In the genomic region with DNA sequence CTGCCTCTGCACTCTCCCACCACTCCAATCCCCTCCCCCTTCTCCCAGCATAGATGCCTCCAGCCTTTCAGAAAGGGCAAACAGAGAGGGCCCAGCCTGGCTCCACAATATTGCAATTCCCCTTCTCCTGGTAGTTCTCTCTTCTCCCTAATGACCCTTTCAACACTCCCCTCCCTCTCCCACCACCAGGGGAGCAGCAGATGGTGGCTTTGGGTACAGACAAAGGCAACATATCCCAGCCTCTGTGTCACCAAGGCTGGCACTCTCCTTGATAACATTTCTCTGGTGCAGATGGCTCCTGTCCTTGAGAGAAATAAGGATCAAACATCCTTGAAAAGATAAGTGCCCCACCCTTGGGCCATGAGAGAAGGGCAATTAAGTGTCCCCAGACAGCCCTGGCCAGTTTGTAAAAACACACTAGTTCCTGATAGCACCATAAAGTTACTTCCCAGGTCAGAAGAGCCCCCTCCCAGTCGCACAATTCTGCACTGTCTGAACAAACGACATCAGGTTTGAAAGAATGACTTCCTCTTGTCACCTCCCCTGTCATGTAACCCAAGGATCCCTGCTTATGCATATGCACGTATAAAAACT, we compare ENCODE assay signal across 21 mouse cellular contexts. TPM values are rescaled to one million over a fixed set of nuclear protein-coding genes. Genes with fewer than 3 reads are reported as not detected.
DNase-seq lines count a peak whose midpoint lies in the region; ATAC-seq lines count a peak whose summit lies in the region.
"Had no signal": no experiment of that assay in that cellular context is flagged by ENCODE, and none has a peak within 500 bp of the region (broad histone marks: within the 10 kb centered on the region; RNA-seq: fewer than 3 reads in every experiment).

No protein-coding gene starts in this region.

- no peaks in the 10 kb centered on the region for H3K36me3 ChIP-seq in hindbrain, embryonic 11.5 days (ENCODE audit: control insufficient read depth, insufficient read depth, low read length)
- no peaks in the 10 kb centered on the region for H3K36me3 ChIP-seq in hindbrain, embryonic 13.5 days
- H3K36me3 ChIP-seq in intestine, embryonic 14.5 days (ENCODE audit: control insufficient read depth, insufficient read depth, low read length), result no peaks in the 10 kb centered on the region
- H3K36me3 ChIP-seq: forebrain, embryonic 15.5 days; G1E; stomach, embryonic 15.5 days had no signal

- H3K4me1 ChIP-seq in hindbrain, embryonic 11.5 days (replicated peaks; ENCODE audit: control insufficient read depth, insufficient read depth, low read length), result no peaks in the 10 kb centered on the region
- H3K4me1 ChIP-seq in hindbrain, embryonic 13.5 days (replicated peaks), result no peaks in the 10 kb centered on the region
- H3K4me1 ChIP-seq in intestine, embryonic 14.5 days (replicated peaks; ENCODE audit: control insufficient read depth, insufficient read depth, low read length), result no peaks in the 10 kb centered on the region
- H3K4me1 ChIP-seq: forebrain, embryonic 15.5 days; stomach, embryonic 15.5 days had no signal

- H3K27ac ChIP-seq in hindbrain, embryonic 11.5 days (ENCODE audit: low read depth, low read length), result no peak overlapping the region
- H3K27ac ChIP-seq in hindbrain, embryonic 13.5 days, result no peak overlapping the region
- H3K27ac ChIP-seq in intestine, embryonic 14.5 days (ENCODE audit: low read depth), result peak overlapping the region; percentile 22; the same call in 1 of the 2 replicates
- H3K27ac ChIP-seq: forebrain, embryonic 15.5 days; gastrocnemius, adult 2 months; heart, adult 2 months; liver, embryonic 14.5 days; stomach, embryonic 15.5 days had no signal

- no peaks in the 10 kb centered on the region for H3K9me3 ChIP-seq in hindbrain, embryonic 11.5 days (ENCODE audit: control insufficient read depth, low read length)
- no peaks in the 10 kb centered on the region for H3K9me3 ChIP-seq in hindbrain, embryonic 13.5 days
- H3K9me3 ChIP-seq in intestine, embryonic 14.5 days (ENCODE audit: control insufficient read depth, low read length), result no peaks in the 10 kb centered on the region
- H3K9me3 ChIP-seq: forebrain, embryonic 15.5 days; stomach, embryonic 15.5 days had no signal

- no peak overlapping the region for H3K4me2 ChIP-seq in hindbrain, embryonic 11.5 days (replicated peaks; ENCODE audit: low read depth, low read length)
- no peak overlapping the region for H3K4me2 ChIP-seq in hindbrain, embryonic 13.5 days
- H3K4me2 ChIP-seq in intestine, embryonic 14.5 days (ENCODE audit: low read length), result no peak overlapping the region
- H3K4me2 ChIP-seq: forebrain, embryonic 15.5 days; stomach, embryonic 15.5 days had no signal

- DNase-seq in hindbrain, embryonic 11.5 days (ENCODE audit: low spot score), result peak; percentile 26
- DNase-seq in ovary, postnatal 36 days (ENCODE audit: low spot score), result peak; percentile 30
- no peak for DNase-seq in ovary, postnatal 10 days (ENCODE audit: low spot score)
- peak; percentile 63 for DNase-seq in intestine, embryonic 14.5 days (ENCODE audit: low spot score)
- DNase-seq in testis, postnatal 14 days (ENCODE audit: low spot score), result peak; percentile 11
- DNase-seq: cerebellum, adult 11 months; gastrocnemius, adult 2 months; heart, adult 2 months; kidney, postnatal 36 days; layer of hippocampus, postnatal 36 days; lung, postnatal 14 days; thymus, postnatal 25 days had no signal

- no peaks in the 10 kb centered on the region for H3K27me3 ChIP-seq in hindbrain, embryonic 11.5 days (ENCODE audit: control insufficient read depth, insufficient read depth, low read length)
- no peaks in the 10 kb centered on the region for H3K27me3 ChIP-seq in hindbrain, embryonic 13.5 days
- H3K27me3 ChIP-seq in intestine, embryonic 14.5 days (replicated peaks; ENCODE audit: control insufficient read depth, insufficient read depth, low read length), result no peaks in the 10 kb centered on the region
- H3K27me3 ChIP-seq: forebrain, embryonic 15.5 days; stomach, embryonic 15.5 days had no signal

- 54% methylated on average over 3 of the region's 3 CpGs for WGBS in hindbrain, embryonic 11.5 days
- WGBS in hindbrain, embryonic 13.5 days, result 60% methylated on average over 3 of the region's 3 CpGs
- WGBS in intestine, embryonic 14.5 days, result 12% methylated on average over 3 of the region's 3 CpGs

- no peak overlapping the region for H3K9ac ChIP-seq in hindbrain, embryonic 11.5 days (ENCODE audit: low read depth, low read length)
- H3K9ac ChIP-seq in hindbrain, embryonic 13.5 days, result no peak overlapping the region
- H3K9ac ChIP-seq in intestine, embryonic 14.5 days (ENCODE audit: low read length), result no peak overlapping the region
- H3K9ac ChIP-seq: forebrain, embryonic 15.5 days; liver, embryonic 14.5 days; stomach, embryonic 15.5 days had no signal

- no peak overlapping the region for H3K4me3 ChIP-seq in hindbrain, embryonic 11.5 days (ENCODE audit: low read depth, low read length)
- H3K4me3 ChIP-seq in hindbrain, embryonic 13.5 days, result no peak overlapping the region
- H3K4me3 ChIP-seq in intestine, embryonic 14.5 days (ENCODE audit: low read depth, low read length), result no peak overlapping the region
- H3K4me3 ChIP-seq: forebrain, embryonic 15.5 days; gastrocnemius, adult 2 months; heart, adult 2 months; myocyte; stomach, embryonic 15.5 days had no signal

- ATAC-seq in hindbrain, embryonic 11.5 days (ENCODE audit: low FRiP score), result peak; percentile 20; the same call in 1 of the 2 replicates
- no peak for ATAC-seq in hindbrain, embryonic 13.5 days (ENCODE audit: low FRiP score)
- ATAC-seq in intestine, embryonic 14.5 days (replicated peaks; ENCODE audit: low FRiP score, low TSS enrichment, low read depth), result peak; percentile 67
- ATAC-seq in frontal cortex, adult (ENCODE audit: low TSS enrichment), result no peak
- ATAC-seq: forebrain, embryonic 15.5 days had no signal

RNA-seq across cellular contexts. Expression of a gene that starts 7.0 kb away (rescaled TPM):
- polyA plus RNA-seq in hindbrain, embryonic 11.5 days (2014; fragmentation: Nextera tagmentation; extraction: Ambion mirVana), result not detected in 2 replicates
- not detected in 2 replicates for polyA plus RNA-seq in hindbrain, embryonic 13.5 days (2015; fragmentation: Nextera tagmentation; extraction: Ambion mirVana)
- 0.20 TPM in 1 of 2 replicates, not detected in the other for polyA plus RNA-seq in intestine, embryonic 14.5 days (2014; fragmentation: Nextera tagmentation; extraction: Ambion mirVana)
- polyA plus RNA-seq: forebrain, embryonic 15.5 days; G1E; heart, adult 2 months; heart, postnatal 0 days; limb, embryonic 11.5 days; liver, embryonic 14.5 days; myocyte; stomach, embryonic 15.5 days had no signal

RNA-seq across cellular contexts. Expression of a gene that starts 12.4 kb away (rescaled TPM):
- not detected in 2 replicates for polyA plus RNA-seq in hindbrain, embryonic 11.5 days (2014; fragmentation: Nextera tagmentation; extraction: Ambion mirVana)
- not detected in 2 replicates for polyA plus RNA-seq in hindbrain, embryonic 13.5 days (2015; fragmentation: Nextera tagmentation; extraction: Ambion mirVana)
- 0.27 TPM in 1 of 2 replicates, not detected in the other for polyA plus RNA-seq in intestine, embryonic 14.5 days (2014; fragmentation: Nextera tagmentation; extraction: Ambion mirVana)
- polyA plus RNA-seq: forebrain, embryonic 15.5 days; G1E; heart, adult 2 months; heart, postnatal 0 days; limb, embryonic 11.5 days; myocyte had no signal

RNA-seq across cellular contexts. Expression of a gene that starts 31.3 kb away (rescaled TPM):
- 0.42 TPM in 1 of 2 replicates, not detected in the other for polyA plus RNA-seq in hindbrain, embryonic 11.5 days (2014; fragmentation: Nextera tagmentation; extraction: Ambion mirVana)
- 0.48 TPM in 1 of 2 replicates, not detected in the other for polyA plus RNA-seq in hindbrain, embryonic 13.5 days (2015; fragmentation: Nextera tagmentation; extraction: Ambion mirVana)
- polyA plus RNA-seq in intestine, embryonic 14.5 days (2014; fragmentation: Nextera tagmentation; extraction: Ambion mirVana), result 0.90 and 75.1 TPM in 2 replicates
- polyA plus RNA-seq: forebrain, embryonic 15.5 days; G1E; heart, adult 2 months; heart, postnatal 0 days had no signal

RNA-seq across cellular contexts. Expression of a gene that starts 57.1 kb away (rescaled TPM):
- 0.15 TPM in 1 of 2 replicates, not detected in the other for polyA plus RNA-seq in hindbrain, embryonic 11.5 days (2014; fragmentation: Nextera tagmentation; extraction: Ambion mirVana)
- not detected in 2 replicates for polyA plus RNA-seq in hindbrain, embryonic 13.5 days (2015; fragmentation: Nextera tagmentation; extraction: Ambion mirVana)
- polyA plus RNA-seq in intestine, embryonic 14.5 days (2014; fragmentation: Nextera tagmentation; extraction: Ambion mirVana), result 0.42 TPM in 2 replicates
- polyA plus RNA-seq: G1E; heart, adult 2 months; heart, postnatal 0 days; myocyte had no signal

Comparison
In these comparisons a context has a peak if more than half of its experiments do, and no peak if none do; other contexts are left out.
1. ATAC-seq: peak in hindbrain, embryonic 11.5 days (single experiment) and intestine, embryonic 14.5 days (single experiment); none in hindbrain, embryonic 13.5 days (single experiment) and frontal cortex, adult (single experiment).